Mouse (Mus musculus): ENCODE results near the gene Car10. TPM values are rescaled to one million over a fixed set of nuclear protein-coding genes. Genes with fewer than 3 reads are reported as not detected.
"Not testable (repeated sequence)": the region's sequence is repeated elsewhere in the genome, so short reads cannot be mapped to it uniquely, and the experiment has no call there.

The Car10 gene
- total RNA-seq, 2 experiments from 2014 or later, result not detected

- ATAC-seq (replicated peaks; ENCODE audit: poor library complexity), result no peak
These were observed 276.0 kb downstream of the Car10 start for GRCm38 (mm10) chr11:93373697-93374354.

GRCm38 (mm10) chr11:93391159-93391558 is 293.3 kb downstream of the Car10 start:
- no peak for ATAC-seq (replicated peaks; ENCODE audit: poor library complexity)

GRCm38 (mm10) chr11:93393371-93393770 is 295.5 kb downstream of the Car10 start:
- ATAC-seq (replicated peaks; ENCODE audit: poor library complexity), result not testable (repeated sequence)

- no peak for ATAC-seq (replicated peaks; ENCODE audit: poor library complexity)
These were observed 298.5 kb downstream of the Car10 start for GRCm38 (mm10) chr11:93396356-93396755.

- ATAC-seq (replicated peaks; ENCODE audit: poor library complexity), result not testable (repeated sequence)
These were observed 303.3 kb downstream of the Car10 start for GRCm38 (mm10) chr11:93401167-93401566.

- no peak for ATAC-seq (replicated peaks; ENCODE audit: poor library complexity)
These were observed 310.2 kb downstream of the Car10 start for GRCm38 (mm10) chr11:93407981-93408380.

GRCm38 (mm10) chr11:93431482-93431881 is 333.7 kb downstream of the Car10 start:
- ATAC-seq (replicated peaks; ENCODE audit: poor library complexity), result no peak

GRCm38 (mm10) chr11:93434997-93435915 is 337.4 kb downstream of the Car10 start:
- ATAC-seq (replicated peaks; ENCODE audit: poor library complexity), result no peak

GRCm38 (mm10) chr11:93436892-93437291 is 339.1 kb downstream of the Car10 start:
- no peak for ATAC-seq (replicated peaks; ENCODE audit: poor library complexity)

GRCm38 (mm10) chr11:93440466-93440865 is 342.6 kb downstream of the Car10 start:
- ATAC-seq (replicated peaks; ENCODE audit: poor library complexity), result no peak

- no peak for ATAC-seq (replicated peaks; ENCODE audit: poor library complexity)
These were observed 345.9 kb downstream of the Car10 start for GRCm38 (mm10) chr11:93443777-93444176.

GRCm38 (mm10) chr11:93444741-93445140 is 346.9 kb downstream of the Car10 start:
- no peak for ATAC-seq (replicated peaks; ENCODE audit: poor library complexity)

GRCm38 (mm10) chr11:93447566-93447965 is 349.7 kb downstream of the Car10 start:
- no peak for ATAC-seq (replicated peaks; ENCODE audit: poor library complexity)

GRCm38 (mm10) chr11:93448290-93449256 is 350.7 kb downstream of the Car10 start:
- ATAC-seq (replicated peaks; ENCODE audit: poor library complexity), result no peak

- ATAC-seq (replicated peaks; ENCODE audit: poor library complexity), result no peak
These were observed 352.7 kb downstream of the Car10 start for GRCm38 (mm10) chr11:93450535-93450934.

- ATAC-seq (replicated peaks; ENCODE audit: poor library complexity), result no peak
These were observed 368.4 kb downstream of the Car10 start for GRCm38 (mm10) chr11:93466221-93466620.

- ATAC-seq (replicated peaks; ENCODE audit: poor library complexity), result no peak
These were observed 369.9 kb downstream of the Car10 start for GRCm38 (mm10) chr11:93467711-93468110.

- no peak for ATAC-seq (replicated peaks; ENCODE audit: poor library complexity)
These were observed 372.9 kb downstream of the Car10 start for GRCm38 (mm10) chr11:93470771-93471170.

GRCm38 (mm10) chr11:93471573-93472179 is 373.8 kb downstream of the Car10 start:
- ATAC-seq (replicated peaks; ENCODE audit: poor library complexity), result peak; percentile 93

- no peak for ATAC-seq (replicated peaks; ENCODE audit: poor library complexity)
These were observed 386.8 kb downstream of the Car10 start for GRCm38 (mm10) chr11:93484661-93485060.
